Mouse (Mus musculus): ENCODE results near the gene Slc25a1. TPM values are rescaled to one million over a fixed set of nuclear protein-coding genes. Genes with fewer than 3 reads are reported as not detected.
A peak's percentile ranks its signal among the peaks of the same experiment; 100 is the strongest.
"Not testable (repeated sequence)": the region's sequence is repeated elsewhere in the genome, so short reads cannot be mapped to it uniquely, and the experiment has no call there.

Gene Slc25a1
- 178 and 184 TPM in 2 replicates for total RNA-seq (2014; rRNA removed)
- polyA plus RNA-seq (2015; fragmentation: Nextera tagmentation; extraction: Ambion mirVana), result 146 and 155 TPM in 2 replicates

GRCm38 (mm10) chr16:17928087-17928580 is at the start of gene Slc25a1:
Slc25a1 (minus strand) TSS chr16:17928219.
- Histone ChIP-seq H3K36me3 (ENCODE audit: insufficient read depth, low read length) (peaks cover 19% of the 10 kb centered on the region), H3K27ac (ENCODE audit: low read depth, low read length) (peak within 1 kb of the TSS; percentile 89), H3K27me3 (ENCODE audit: insufficient read depth, low read length) (no peaks in the 10 kb centered on the region), H3K4me2 (ENCODE audit: low read depth, low read length, poor library complexity, severe bottlenecking) (peak within 1 kb of the TSS; percentile 93), H3K9me3 (ENCODE audit: low read length) (no peaks in the 10 kb centered on the region), H3K4me3 (ENCODE audit: low read depth, low read length) (peak within 1 kb of the TSS; percentile 87), H3K4me1 (ENCODE audit: insufficient read depth, low read length) (peaks cover 9% of the 10 kb centered on the region; the same call in 1 of the 2 replicates), H3K9ac (replicated peaks; ENCODE audit: low read length, poor library complexity, severe bottlenecking) (peak within 1 kb of the TSS; percentile 92)
- ATAC-seq (ENCODE audit: low FRiP score) (peak; percentile 77), DNase-seq (ENCODE audit: low spot score) (peak; percentile 73)
- 1% methylated on average over 47 of the region's 47 CpGs for WGBS
- no peak for TF ChIP-seq CTCF (IDR thresholded peaks at IDR 0.05)

- no peaks in the 10 kb centered on the region for H3K4me1 ChIP-seq (ENCODE audit: insufficient read depth, low read length)
- no peak for DNase-seq (ENCODE audit: low spot score)
- 82% methylated on average over 5 of the region's 5 CpGs for WGBS
- ATAC-seq (ENCODE audit: low FRiP score), result no peak
- no peak overlapping the region for H3K9ac ChIP-seq (replicated peaks; ENCODE audit: low read length, poor library complexity, severe bottlenecking)
- H3K27ac ChIP-seq (ENCODE audit: low read depth, low read length), result no peak overlapping the region
- no peak for TF ChIP-seq CTCF (IDR thresholded peaks at IDR 0.05)
- H3K27me3 ChIP-seq (ENCODE audit: insufficient read depth, low read length), result no peaks in the 10 kb centered on the region
- H3K4me2 ChIP-seq (ENCODE audit: low read depth, low read length, poor library complexity, severe bottlenecking), result no peak overlapping the region
- no peaks in the 10 kb centered on the region for H3K9me3 ChIP-seq (ENCODE audit: low read length)
- H3K4me3 ChIP-seq (ENCODE audit: low read depth, low read length), result no peak overlapping the region
- no peaks in the 10 kb centered on the region for H3K36me3 ChIP-seq (ENCODE audit: insufficient read depth, low read length)
These were observed 43.8 kb upstream of the Slc25a1 start for GRCm38 (mm10) chr16:17971853-17972252.

- Histone ChIP-seq H3K4me2 (ENCODE audit: low read depth, low read length, poor library complexity, severe bottlenecking) (no peak overlapping the region), H3K27me3 (ENCODE audit: insufficient read depth, low read length) (no peaks in the 10 kb centered on the region), H3K27ac (ENCODE audit: low read depth, low read length) (no peak overlapping the region), H3K4me1 (ENCODE audit: insufficient read depth, low read length) (no peaks in the 10 kb centered on the region), H3K36me3 (ENCODE audit: insufficient read depth, low read length) (no peaks in the 10 kb centered on the region), H3K4me3 (ENCODE audit: low read depth, low read length) (no peak overlapping the region), H3K9ac (replicated peaks; ENCODE audit: low read length, poor library complexity, severe bottlenecking) (no peak overlapping the region), H3K9me3 (ENCODE audit: low read length) (no peaks in the 10 kb centered on the region)
- ATAC-seq (ENCODE audit: low FRiP score), result no peak
- WGBS, result 83% methylated on average over 7 of the region's 7 CpGs
- no peak for DNase-seq (ENCODE audit: low spot score)
- no peak for TF ChIP-seq CTCF (IDR thresholded peaks at IDR 0.05)
These were observed 34.1 kb upstream of the Slc25a1 start for GRCm38 (mm10) chr16:17962091-17962490.

GRCm38 (mm10) chr16:17956052-17956638 is 28.1 kb upstream of the Slc25a1 start:
- not testable (repeated sequence) for ATAC-seq (ENCODE audit: low FRiP score)

GRCm38 (mm10) chr16:17951618-17952017 is 23.6 kb upstream of the Slc25a1 start:
- H3K27me3 ChIP-seq (ENCODE audit: insufficient read depth, low read length), result no peaks in the 10 kb centered on the region
- no peaks in the 10 kb centered on the region for H3K36me3 ChIP-seq (ENCODE audit: insufficient read depth, low read length)
- no peaks in the 10 kb centered on the region for H3K9me3 ChIP-seq (ENCODE audit: low read length)
- no peak overlapping the region for H3K4me3 ChIP-seq (ENCODE audit: low read depth, low read length)
- no peak overlapping the region for H3K27ac ChIP-seq (ENCODE audit: low read depth, low read length)
- WGBS, result 90% methylated on average over 3 of the region's 4 CpGs
- 0 out of 2 replicates have a peak, but pooled peaks cover 3% of the 10 kb centered on the region for H3K4me1 ChIP-seq (ENCODE audit: insufficient read depth, low read length)
- DNase-seq (ENCODE audit: low spot score) (no peak), ATAC-seq (ENCODE audit: low FRiP score) (no peak)
- no peak overlapping the region for H3K4me2 ChIP-seq (ENCODE audit: low read depth, low read length, poor library complexity, severe bottlenecking)
- H3K9ac ChIP-seq (replicated peaks; ENCODE audit: low read length, poor library complexity, severe bottlenecking), result no peak overlapping the region
- TF ChIP-seq CTCF (IDR thresholded peaks at IDR 0.05), result no peak

More at GRCm38 (mm10) chr16:17956052-17956638, 28.1 kb upstream of the Slc25a1 start:
- 96% methylated on average over 17 of the region's 17 CpGs for WGBS
- H3K9ac ChIP-seq (replicated peaks; ENCODE audit: low read length, poor library complexity, severe bottlenecking); H3K36me3 ChIP-seq (ENCODE audit: insufficient read depth, low read length); H3K27ac ChIP-seq (ENCODE audit: low read depth, low read length); H3K9me3 ChIP-seq (ENCODE audit: low read length); H3K4me2 ChIP-seq (ENCODE audit: low read depth, low read length, poor library complexity, severe bottlenecking); H3K27me3 ChIP-seq (ENCODE audit: insufficient read depth, low read length); H3K4me1 ChIP-seq (ENCODE audit: insufficient read depth, low read length); H3K4me3 ChIP-seq (ENCODE audit: low read depth, low read length); DNase-seq (ENCODE audit: low spot score): not testable (repeated sequence)

GRCm38 (mm10) chr16:17950068-17950467 is 22.0 kb upstream of the Slc25a1 start:
- TF ChIP-seq CTCF (IDR thresholded peaks at IDR 0.05), result no peak
- no peak overlapping the region for H3K27ac ChIP-seq (ENCODE audit: low read depth, low read length)
- DNase-seq (ENCODE audit: low spot score) (peak; percentile 27), ATAC-seq (ENCODE audit: low FRiP score) (peak; percentile 76)
- H3K4me3 ChIP-seq (ENCODE audit: low read depth, low read length), result no peak overlapping the region
- H3K4me1 ChIP-seq (ENCODE audit: insufficient read depth, low read length), result 0 out of 2 replicates have a peak, but pooled peaks cover 3% of the 10 kb centered on the region
- 27% methylated on average over 4 of the region's 4 CpGs for WGBS
- H3K27me3 ChIP-seq (ENCODE audit: insufficient read depth, low read length), result no peaks in the 10 kb centered on the region
- no peaks in the 10 kb centered on the region for H3K36me3 ChIP-seq (ENCODE audit: insufficient read depth, low read length)
- H3K9ac ChIP-seq (replicated peaks; ENCODE audit: low read length, poor library complexity, severe bottlenecking), result no peak overlapping the region; the same call in 1 of the 2 replicates
- no peaks in the 10 kb centered on the region for H3K9me3 ChIP-seq (ENCODE audit: low read length)
- H3K4me2 ChIP-seq (ENCODE audit: low read depth, low read length, poor library complexity, severe bottlenecking), result no peak overlapping the region
